Mouse (Mus musculus): ENCODE results near the gene Zhx3.

Gene Zhx3

DNA sequence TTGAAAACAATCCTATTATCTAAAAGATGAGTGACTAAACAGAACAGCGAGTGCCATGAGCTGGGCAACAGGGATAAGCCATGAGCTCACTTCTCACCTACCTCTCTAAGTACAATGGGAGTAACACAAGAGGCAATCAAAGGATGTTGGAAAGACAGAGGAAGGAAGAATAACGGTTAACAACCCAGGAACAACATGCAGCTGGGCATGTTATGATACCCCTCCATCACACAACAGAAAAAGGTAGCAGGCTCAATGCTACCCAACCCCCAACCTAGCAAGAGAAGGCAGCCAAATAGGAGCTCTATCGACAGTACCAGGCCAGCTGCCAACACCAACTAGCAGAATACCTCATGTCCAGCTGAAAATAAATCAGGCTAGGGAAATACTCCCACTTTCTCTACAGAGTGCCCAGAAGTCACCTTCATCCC is 66.7 kb downstream of the Zhx3 start:
- no peak for DNase-seq (ENCODE audit: low read depth in 1 of 2, low spot score in 2 of 2)

- DNase-seq (ENCODE audit: low read depth in 1 of 2, low spot score in 2 of 2), result no peak
Observed at GRCm38 (mm10) chr2:160804794-160805527, 67.8 kb downstream of the Zhx3 start.

DNA sequence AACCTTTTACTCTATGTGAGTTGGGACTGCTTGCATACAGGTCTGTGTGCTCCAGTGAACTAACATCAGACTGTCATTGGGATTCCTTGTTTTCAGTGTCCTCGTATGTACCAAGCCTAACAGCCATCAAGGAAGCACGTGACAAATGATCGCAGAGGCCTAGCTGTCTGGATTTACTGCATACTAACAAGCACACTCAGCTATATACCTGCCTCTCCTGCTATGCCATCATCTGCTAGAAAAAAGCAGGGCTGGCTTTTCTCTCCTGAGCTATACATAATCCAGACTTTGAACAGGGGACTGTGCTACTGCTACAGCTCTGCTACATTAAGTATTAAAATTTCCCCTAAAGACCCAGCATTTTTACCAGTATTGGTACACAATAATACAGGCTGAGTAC is 70.5 kb downstream of the Zhx3 start:
- no peak for DNase-seq (ENCODE audit: low read depth in 1 of 2, low spot score in 2 of 2)

DNA sequence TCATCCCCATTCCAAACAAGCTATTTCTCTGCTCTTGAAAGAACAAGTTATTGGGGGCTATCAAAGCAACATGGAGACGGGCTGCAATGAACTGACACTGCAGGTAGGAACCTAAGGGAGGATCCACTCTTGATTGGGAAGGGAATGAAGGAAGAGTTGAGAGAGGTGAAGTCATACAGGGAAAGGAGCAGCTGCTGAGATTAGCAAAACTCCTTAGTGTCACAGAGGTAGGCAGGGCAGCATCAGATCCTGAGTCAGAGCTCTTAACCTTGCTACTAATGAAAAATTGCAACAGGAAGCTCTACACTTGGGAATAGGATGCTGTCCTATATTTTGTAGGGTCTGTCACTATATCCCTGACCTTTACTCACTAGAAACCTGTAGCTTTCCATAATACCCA is 71.8 kb downstream of the Zhx3 start:
- DNase-seq (ENCODE audit: low read depth in 1 of 2, low spot score in 2 of 2), result no peak

DNA sequence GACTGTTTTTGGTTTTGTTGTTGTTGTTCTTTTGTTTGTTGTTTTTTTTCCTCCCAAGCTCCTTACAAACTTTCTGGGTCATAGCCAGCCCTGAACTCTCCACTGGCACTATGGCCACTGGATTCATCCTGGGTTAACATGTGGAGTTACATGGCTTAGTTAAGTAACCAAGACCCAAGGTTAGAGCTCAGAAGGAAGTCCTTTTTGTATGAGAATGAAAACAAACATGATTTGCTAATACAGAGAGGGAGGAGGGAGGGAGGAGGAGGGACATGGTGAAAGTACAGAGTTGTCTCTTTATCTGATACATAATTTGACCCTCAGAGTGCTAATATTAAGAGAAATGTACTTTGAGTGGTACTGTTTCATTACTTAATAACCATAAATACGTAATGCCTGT is 74.6 kb downstream of the Zhx3 start:
- DNase-seq (ENCODE audit: low read depth in 1 of 2, low spot score in 2 of 2), result no peak

- no peak for DNase-seq (ENCODE audit: low read depth in 1 of 2, low spot score in 2 of 2)
Observed at GRCm38 (mm10) chr2:160796973-160797372, 75.8 kb downstream of the Zhx3 start.

DNA sequence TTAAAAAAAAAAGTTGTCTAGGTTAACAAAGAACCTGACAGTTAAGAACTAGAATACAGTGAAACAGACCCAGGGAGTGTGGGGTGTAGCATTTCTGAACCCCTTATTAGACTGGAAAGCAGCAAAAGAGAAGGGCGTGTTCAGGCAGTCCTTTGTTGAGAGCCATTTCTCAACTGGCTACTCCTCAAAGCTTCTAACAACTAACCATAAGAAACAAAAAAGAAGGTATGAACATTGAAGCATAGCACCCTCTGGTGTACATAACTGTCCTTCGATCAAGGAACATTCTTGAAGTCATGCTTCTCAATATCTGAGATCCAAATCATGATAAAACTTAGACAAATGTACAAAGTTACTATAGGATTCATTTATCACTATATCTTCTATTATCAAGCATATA is 79.7 kb downstream of the Zhx3 start:
- DNase-seq (ENCODE audit: low read depth in 1 of 2, low spot score in 2 of 2), result no peak

DNA sequence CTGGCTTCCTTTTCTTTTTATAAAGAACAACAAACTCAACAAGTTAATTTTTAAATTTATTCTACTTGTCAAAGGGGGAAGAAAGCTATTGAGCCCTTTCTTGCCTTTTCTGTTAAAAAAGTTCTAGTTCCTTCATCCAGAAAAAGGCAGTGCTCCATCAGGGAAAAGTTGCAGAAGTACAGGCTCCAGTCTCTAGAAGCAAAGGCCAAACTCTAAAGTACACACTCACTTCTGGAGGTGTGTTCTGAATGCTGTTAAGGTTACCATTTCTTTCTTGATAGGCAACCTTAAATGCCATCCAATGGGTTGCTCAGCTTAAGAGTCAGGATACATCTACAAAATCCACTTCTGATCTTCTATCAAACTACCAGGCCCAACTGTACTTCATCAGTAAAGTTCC is 83.1 kb downstream of the Zhx3 start:
- no peak for DNase-seq (ENCODE audit: low read depth in 1 of 2, low spot score in 2 of 2)

GRCm38 (mm10) chr2:160789046-160789445 is 83.8 kb downstream of the Zhx3 start:
- no peak for DNase-seq (ENCODE audit: low read depth in 1 of 2, low spot score in 2 of 2)

DNA sequence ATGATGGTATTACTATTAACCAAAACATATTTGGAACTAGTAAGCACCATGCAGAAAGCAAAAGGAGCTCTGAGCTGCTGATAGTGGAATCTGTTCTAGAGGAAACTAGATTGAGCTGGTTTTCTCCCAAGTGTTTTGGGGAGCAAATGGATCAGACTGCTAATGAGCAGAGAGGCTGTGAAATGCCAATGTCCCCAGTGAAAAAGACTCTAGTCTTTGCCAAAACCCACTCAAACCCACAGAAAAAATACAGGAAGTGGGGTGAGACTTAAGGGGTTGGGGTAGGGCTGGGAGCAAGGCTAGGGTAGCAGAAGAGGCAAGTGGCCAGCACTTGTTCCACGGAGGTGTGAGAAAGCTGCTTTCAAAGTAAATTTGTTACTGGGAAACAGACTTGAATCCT is 86.5 kb downstream of the Zhx3 start:
- DNase-seq (ENCODE audit: low read depth in 1 of 2, low spot score in 2 of 2), result no peak

DNA sequence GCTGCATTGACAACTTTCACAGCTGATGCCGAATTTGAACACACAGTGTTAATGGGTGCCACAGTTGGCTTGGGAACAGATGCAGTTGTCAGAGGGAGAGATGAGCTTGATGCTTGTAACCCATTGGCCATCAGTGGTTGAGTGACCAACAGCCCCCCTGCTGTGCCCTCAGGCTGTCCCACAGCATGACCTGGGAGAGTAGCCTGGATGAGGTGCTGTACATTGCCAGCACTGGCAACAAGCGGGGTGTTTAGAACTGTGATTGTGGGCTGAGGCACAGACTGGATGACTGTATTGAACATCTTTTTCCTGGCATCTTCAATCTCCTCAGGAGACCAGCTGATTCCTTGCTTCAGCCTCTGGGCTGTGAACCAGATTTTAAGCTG is 92.0 kb downstream of the Zhx3 start:
- no peak for DNase-seq (ENCODE audit: low read depth in 1 of 2, low spot score in 2 of 2)

- DNase-seq (ENCODE audit: low read depth in 1 of 2, low spot score in 2 of 2), result no peak
Observed at GRCm38 (mm10) chr2:160780154-160780833, 92.5 kb downstream of the Zhx3 start.

GRCm38 (mm10) chr2:160778034-160778433 is 94.8 kb downstream of the Zhx3 start:
- no peak for DNase-seq (ENCODE audit: low read depth in 1 of 2, low spot score in 2 of 2)

GRCm38 (mm10) chr2:160771325-160772276 is 101.2 kb downstream of the Zhx3 start:
- no peak for DNase-seq (ENCODE audit: low read depth in 1 of 2, low spot score in 2 of 2)

DNA sequence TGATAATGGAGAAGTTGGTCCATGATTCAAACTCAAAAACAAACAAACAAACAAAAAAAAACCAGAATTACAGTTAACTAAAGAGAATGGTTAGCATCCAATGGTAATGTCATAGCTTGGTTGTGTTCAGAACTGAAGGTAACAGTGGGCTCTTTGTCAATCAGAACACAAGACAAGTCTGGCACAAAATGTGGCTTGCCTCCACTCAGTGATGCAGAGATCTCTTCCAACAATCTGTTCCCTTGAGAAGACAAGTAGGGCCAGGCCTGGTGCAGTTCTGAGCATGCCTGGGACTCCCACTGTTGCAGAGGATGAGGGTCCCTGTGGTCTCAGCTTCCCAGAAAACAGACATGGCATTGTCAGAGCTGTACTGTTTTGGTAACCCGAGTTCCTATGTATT is 101.9 kb downstream of the Zhx3 start:
- DNase-seq (ENCODE audit: low read depth in 1 of 2, low spot score in 2 of 2), result no peak

DNA sequence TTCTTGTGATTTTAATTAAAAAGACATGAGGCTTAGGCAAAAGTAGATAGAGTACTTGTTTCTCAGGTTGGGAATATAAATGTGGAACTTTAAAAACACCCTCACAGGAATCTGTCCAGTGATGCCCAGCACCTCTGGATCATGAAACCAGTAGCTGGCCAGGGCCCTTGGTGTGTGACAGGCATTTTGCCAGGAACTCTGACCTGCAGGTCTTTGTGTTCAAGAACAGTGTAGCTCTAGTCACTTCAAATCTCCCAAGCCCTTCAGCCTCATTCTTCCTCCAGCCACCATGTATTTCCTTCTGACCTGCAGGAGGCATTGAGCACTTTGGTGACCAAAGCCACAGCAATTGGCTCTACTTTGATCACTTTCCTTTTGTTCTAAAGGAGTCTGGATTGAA is 102.4 kb downstream of the Zhx3 start:
- DNase-seq (ENCODE audit: low read depth in 1 of 2, low spot score in 2 of 2), result no peak

- no peak for DNase-seq (ENCODE audit: low read depth in 1 of 2, low spot score in 2 of 2)
Observed at GRCm38 (mm10) chr2:160768997-160769396, 103.8 kb downstream of the Zhx3 start.

- no peak for DNase-seq (ENCODE audit: low read depth in 1 of 2, low spot score in 2 of 2)
Observed at GRCm38 (mm10) chr2:160768097-160768695, 104.6 kb downstream of the Zhx3 start.

GRCm38 (mm10) chr2:160767201-160767600 is 105.6 kb downstream of the Zhx3 start:
- DNase-seq (ENCODE audit: low read depth in 1 of 2, low spot score in 2 of 2), result no peak

DNA sequence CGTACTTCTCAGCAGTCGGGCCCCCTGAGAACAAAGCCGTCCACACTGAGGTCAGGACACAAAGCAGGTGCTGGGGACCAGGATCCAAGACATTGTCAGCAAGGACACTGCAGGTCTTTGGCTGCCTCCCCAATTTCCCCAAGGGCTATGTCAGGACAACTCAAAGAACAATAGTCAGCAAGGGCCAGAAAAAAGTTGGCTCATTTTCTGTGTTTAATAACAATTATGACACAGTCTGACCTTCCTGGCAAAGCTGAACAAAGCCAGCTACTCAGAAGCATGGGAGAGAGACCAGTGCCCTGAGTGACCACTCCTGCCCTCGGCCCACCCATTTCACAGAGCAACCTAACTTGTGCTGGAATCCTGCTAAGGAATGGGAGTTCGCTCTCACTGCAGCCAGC is 106.4 kb downstream of the Zhx3 start:
- no peak for DNase-seq (ENCODE audit: low read depth in 1 of 2, low spot score in 2 of 2)

DNA sequence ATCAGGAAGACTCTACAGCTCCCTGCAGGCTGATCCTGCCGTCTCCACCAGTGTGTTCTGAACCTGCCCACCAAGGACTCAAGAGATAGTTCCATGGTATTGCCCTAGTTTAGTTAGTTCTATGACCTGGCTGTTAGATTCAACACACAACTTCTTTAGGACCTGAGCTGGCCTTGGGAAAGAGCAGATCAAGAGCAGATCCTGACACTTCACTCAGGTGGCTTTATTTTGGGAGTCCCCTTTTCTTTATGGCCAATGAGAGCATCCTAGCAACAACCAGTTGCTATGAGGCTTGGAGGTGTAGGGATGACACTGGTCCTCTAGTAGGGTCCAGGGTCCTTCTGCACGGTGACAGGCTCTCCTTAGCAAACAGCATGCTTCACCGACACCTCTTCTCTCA is 107.7 kb downstream of the Zhx3 start:
- no peak for DNase-seq (ENCODE audit: low read depth in 1 of 2, low spot score in 2 of 2)

Measured in monocyte, adult 2 months (primary cell).